Comparison of ENCODE assay signal across 9 mouse cellular contexts in genomic region chr8:84902367-84902919, GRCm38 (mm10). TPM values are rescaled to one million over a fixed set of nuclear protein-coding genes. Genes with fewer than 3 reads are reported as not detected.
DNase-seq lines count a peak whose midpoint lies in the region; ATAC-seq lines count a peak whose summit lies in the region.
"Had no signal": no experiment of that assay in that cellular context is flagged by ENCODE, and none has a peak within 500 bp of the region (broad histone marks: within the 10 kb centered on the region; RNA-seq: fewer than 3 reads in every experiment).

No protein-coding gene starts in this region.

- peak overlapping the region; percentile 65 for H3K4me3 ChIP-seq in kidney, embryonic 15.5 days (replicated peaks)
- peak overlapping the region; percentile 62 for H3K4me3 ChIP-seq in intestine, embryonic 14.5 days (ENCODE audit: low read depth, low read length)
- H3K4me3 ChIP-seq in midbrain, embryonic 16.5 days (ENCODE audit: low read depth, low read length), result peak overlapping the region; percentile 48

- peaks cover 11% of the 10 kb centered on the region for H3K27me3 ChIP-seq in kidney, embryonic 15.5 days
- no peaks in the 10 kb centered on the region for H3K27me3 ChIP-seq in intestine, embryonic 14.5 days (replicated peaks; ENCODE audit: control insufficient read depth, insufficient read depth, low read length)
- H3K27me3 ChIP-seq in midbrain, embryonic 16.5 days (ENCODE audit: control insufficient read depth, insufficient read depth, low read depth, low read length), result no peaks in the 10 kb centered on the region; the same call in 1 of the 2 replicates

- H3K36me3 ChIP-seq in kidney, embryonic 15.5 days, result no peaks in the 10 kb centered on the region
- no peaks in the 10 kb centered on the region for H3K36me3 ChIP-seq in intestine, embryonic 14.5 days (ENCODE audit: control insufficient read depth, insufficient read depth, low read length)
- no peaks in the 10 kb centered on the region for H3K36me3 ChIP-seq in midbrain, embryonic 16.5 days (ENCODE audit: control insufficient read depth, insufficient read depth, low read length)

- peak overlapping the region; percentile 96 for H3K4me2 ChIP-seq in kidney, embryonic 15.5 days
- peak overlapping the region; percentile 99 for H3K4me2 ChIP-seq in intestine, embryonic 14.5 days (ENCODE audit: low read length)
- peak overlapping the region; percentile 95 for H3K4me2 ChIP-seq in midbrain, embryonic 16.5 days (ENCODE audit: low read length)

- no peak overlapping the region for H3K27ac ChIP-seq in kidney, embryonic 15.5 days
- peak overlapping the region; percentile 73 for H3K27ac ChIP-seq in intestine, embryonic 14.5 days (ENCODE audit: low read depth)
- no peak overlapping the region for H3K27ac ChIP-seq in midbrain, embryonic 16.5 days (ENCODE audit: low read length)

- H3K4me1 ChIP-seq in kidney, embryonic 15.5 days, result peaks cover 16% of the 10 kb centered on the region
- 0 out of 2 replicates have a peak, but pooled peaks cover 4% of the 10 kb centered on the region for H3K4me1 ChIP-seq in intestine, embryonic 14.5 days (replicated peaks; ENCODE audit: control insufficient read depth, insufficient read depth, low read length)
- H3K4me1 ChIP-seq in midbrain, embryonic 16.5 days (ENCODE audit: control insufficient read depth, insufficient read depth, low read length), result peaks cover 11% of the 10 kb centered on the region

- DNase-seq in kidney, postnatal 4 days, result no peak
- DNase-seq in embryo, embryonic 11 days, result peak; percentile 57
- peak; percentile 56 for DNase-seq in intestine, embryonic 14.5 days (ENCODE audit: low spot score)
- no peak for DNase-seq in frontal cortex, postnatal 10 days (ENCODE audit: low spot score in 2 of 2)
- no peak for DNase-seq in left cerebral cortex, postnatal 4 days
- DNase-seq in layer of hippocampus, adult 11-12 months (ENCODE audit: low spot score), result no peak

- peak overlapping the region; percentile 71 for H3K9ac ChIP-seq in kidney, embryonic 15.5 days
- peak overlapping the region; percentile 81 for H3K9ac ChIP-seq in intestine, embryonic 14.5 days (ENCODE audit: low read length)
- peak overlapping the region; percentile 40 for H3K9ac ChIP-seq in midbrain, embryonic 16.5 days (ENCODE audit: low read depth, low read length)

- WGBS in kidney, embryonic 15.5 days, result 4% methylated on average over 24 of the region's 24 CpGs
- WGBS in intestine, embryonic 14.5 days, result 3% methylated on average over 24 of the region's 24 CpGs
- 3% methylated on average over 24 of the region's 24 CpGs for WGBS in midbrain, embryonic 16.5 days

- intact Hi-C loops in left cerebral cortex, postnatal 4 days (cut with DNase I), result no loop called here

- ATAC-seq in kidney, embryonic 15.5 days (replicated peaks; ENCODE audit: low FRiP score), result no peak
- peak; percentile 41 for ATAC-seq in intestine, embryonic 14.5 days (replicated peaks; ENCODE audit: low FRiP score, low TSS enrichment, low read depth)
- ATAC-seq in midbrain, embryonic 16.5 days, result peak; percentile 4

- no peaks in the 10 kb centered on the region for H3K9me3 ChIP-seq in kidney, embryonic 15.5 days (replicated peaks)
- no peaks in the 10 kb centered on the region for H3K9me3 ChIP-seq in intestine, embryonic 14.5 days (ENCODE audit: control insufficient read depth, low read length)
- H3K9me3 ChIP-seq in midbrain, embryonic 16.5 days (replicated peaks; ENCODE audit: control insufficient read depth, low read length, poor library complexity, severe bottlenecking), result no peaks in the 10 kb centered on the region

RNA-seq across cellular contexts. Expression of gene Klf1, which starts 0.7 kb away (rescaled TPM):
- polyA plus RNA-seq in kidney, embryonic 15.5 days (2015; fragmentation: Nextera tagmentation; extraction: Ambion mirVana), result 3.4 and 7.2 TPM in 2 replicates
- 0.77 and 1.8 TPM in 2 replicates for polyA plus RNA-seq in intestine, embryonic 14.5 days (2014; fragmentation: Nextera tagmentation; extraction: Ambion mirVana)
- 0.28 and 0.98 TPM in 2 replicates for polyA plus RNA-seq in midbrain, embryonic 16.5 days (2015; fragmentation: Nextera tagmentation; extraction: Ambion mirVana)
- under 1 TPM in 1 of 2 experiments, not detected in 1; 0.24 TPM for total RNA-seq in left cerebral cortex, postnatal 4 days (2021)
- total RNA-seq: left cerebral cortex, postnatal 25 days had no signal

RNA-seq across cellular contexts. Expression of gene Dnase2a, which starts 5.9 kb away (rescaled TPM):
- 8.3 and 8.6 TPM in 2 replicates for polyA plus RNA-seq in kidney, embryonic 15.5 days (2015; fragmentation: Nextera tagmentation; extraction: Ambion mirVana)
- 8.3 and 8.6 TPM in 2 replicates for polyA plus RNA-seq in intestine, embryonic 14.5 days (2014; fragmentation: Nextera tagmentation; extraction: Ambion mirVana)
- polyA plus RNA-seq in midbrain, embryonic 16.5 days (2015; fragmentation: Nextera tagmentation; extraction: Ambion mirVana), result 5.0 and 6.1 TPM in 2 replicates
- total RNA-seq in left cerebral cortex, postnatal 4 days (2021), result 1 to 10 TPM; 2.8 to 4.1 TPM

RNA-seq across cellular contexts. Expression of gene Gcdh, which starts 8.7 kb away (rescaled TPM):
- 49.8 and 51.2 TPM in 2 replicates for polyA plus RNA-seq in kidney, embryonic 15.5 days (2015; fragmentation: Nextera tagmentation; extraction: Ambion mirVana)
- polyA plus RNA-seq in intestine, embryonic 14.5 days (2014; fragmentation: Nextera tagmentation; extraction: Ambion mirVana), result 35.7 and 37.8 TPM in 2 replicates
- polyA plus RNA-seq in midbrain, embryonic 16.5 days (2015; fragmentation: Nextera tagmentation; extraction: Ambion mirVana), result 33.4 and 36.9 TPM in 2 replicates
- total RNA-seq in left cerebral cortex, postnatal 4 days (2021), result 10 to 100 TPM; 30.8 to 32.7 TPM

RNA-seq across cellular contexts. Expression of gene Syce2, which starts 30.5 kb away (rescaled TPM):
- polyA plus RNA-seq in kidney, embryonic 15.5 days (2015; fragmentation: Nextera tagmentation; extraction: Ambion mirVana), result 66.5 and 70.3 TPM in 2 replicates
- polyA plus RNA-seq in intestine, embryonic 14.5 days (2014; fragmentation: Nextera tagmentation; extraction: Ambion mirVana), result 67.9 and 68.9 TPM in 2 replicates
- 27.7 and 33.2 TPM in 2 replicates for polyA plus RNA-seq in midbrain, embryonic 16.5 days (2015; fragmentation: Nextera tagmentation; extraction: Ambion mirVana)
- total RNA-seq in left cerebral cortex, postnatal 4 days (2021), result 10 to 100 TPM; 42.0 to 42.4 TPM

RNA-seq across cellular contexts. Expression of gene Mast1, which starts 34.7 kb away (rescaled TPM):
- 0.40 and 0.48 TPM in 2 replicates for polyA plus RNA-seq in kidney, embryonic 15.5 days (2015; fragmentation: Nextera tagmentation; extraction: Ambion mirVana)
- polyA plus RNA-seq in intestine, embryonic 14.5 days (2014; fragmentation: Nextera tagmentation; extraction: Ambion mirVana), result 2.3 and 2.6 TPM in 2 replicates
- 85.7 and 86.1 TPM in 2 replicates for polyA plus RNA-seq in midbrain, embryonic 16.5 days (2015; fragmentation: Nextera tagmentation; extraction: Ambion mirVana)
- 100 to 1,000 TPM; 195 to 210 TPM for total RNA-seq in left cerebral cortex, postnatal 4 days (2021)

Comparison
In these comparisons a context has a peak if more than half of its experiments do, and no peak if none do; other contexts are left out.
1. DNase-seq: peak in embryo, embryonic 11 days (single experiment) and intestine, embryonic 14.5 days (single experiment); none in kidney, postnatal 4 days (0 of 2), frontal cortex, postnatal 10 days (0 of 2), left cerebral cortex, postnatal 4 days (single experiment) and layer of hippocampus, adult 11-12 months (single experiment).
2. Peak in every context shown above with its lines, with median percentiles within 50 percentile points of each other: H3K4me2 ChIP-seq, H3K4me3 ChIP-seq and H3K9ac ChIP-seq.